Mouse (Mus musculus): ENCODE results near the gene Cd36. TPM values are rescaled to one million over a fixed set of nuclear protein-coding genes. Genes with fewer than 3 reads are reported as not detected.
"Not testable (repeated sequence)": the region's sequence is repeated elsewhere in the genome, so short reads cannot be mapped to it uniquely, and the experiment has no call there.

The Cd36 gene
- polyA plus RNA-seq (2012; rRNA removed): 337 and 466 TPM in 2 replicates

GRCm38 (mm10) chr5:17888598-17888997 is at the start of gene Cd36:
TSS of gene Cd36 (minus strand) at chr5:17888801.
- no peak for DNase-seq (ENCODE audit: low read depth)

- DNase-seq (ENCODE audit: low read depth): no peak
Observed at GRCm38 (mm10) chr5:17934501-17934900, 45.9 kb upstream of the Cd36 start.

GRCm38 (mm10) chr5:17931588-17931987 is 43.0 kb upstream of the Cd36 start:
- not testable (repeated sequence) for DNase-seq (ENCODE audit: low read depth)

- DNase-seq (ENCODE audit: low read depth): no peak
Observed at GRCm38 (mm10) chr5:17929006-17929567, 40.5 kb upstream of the Cd36 start.

GRCm38 (mm10) chr5:17928471-17928870 is 39.9 kb upstream of the Cd36 start:
- no peak for DNase-seq (ENCODE audit: low read depth)

- no peak for DNase-seq (ENCODE audit: low read depth)
Observed at GRCm38 (mm10) chr5:17924085-17924518, 35.5 kb upstream of the Cd36 start.

- DNase-seq (ENCODE audit: low read depth): no peak
Observed at GRCm38 (mm10) chr5:17923648-17924047, 35.0 kb upstream of the Cd36 start.

GRCm38 (mm10) chr5:17918966-17919365 is 30.4 kb upstream of the Cd36 start:
- no peak for DNase-seq (ENCODE audit: low read depth)

GRCm38 (mm10) chr5:17904766-17905165 is 16.2 kb upstream of the Cd36 start:
- DNase-seq (ENCODE audit: low read depth): no peak

GRCm38 (mm10) chr5:17898948-17899347 is 10.3 kb upstream of the Cd36 start:
- DNase-seq (ENCODE audit: low read depth): no peak

- not testable (repeated sequence) for DNase-seq (ENCODE audit: low read depth)
Observed at GRCm38 (mm10) chr5:17897641-17898040, 9.0 kb upstream of the Cd36 start.

- DNase-seq (ENCODE audit: low read depth): peak; percentile 63
Observed at GRCm38 (mm10) chr5:17893577-17894172, 5.1 kb upstream of the Cd36 start.

GRCm38 (mm10) chr5:17889291-17889690 is 690 bp upstream of the Cd36 start:
- DNase-seq (ENCODE audit: low read depth): no peak

- no peak for DNase-seq (ENCODE audit: low read depth)
Observed at GRCm38 (mm10) chr5:17886377-17886776, 2.2 kb downstream of the Cd36 start.

GRCm38 (mm10) chr5:17883357-17883875 is 5.2 kb downstream of the Cd36 start:
- DNase-seq (ENCODE audit: low read depth): no peak

GRCm38 (mm10) chr5:17881542-17881896 is 7.1 kb downstream of the Cd36 start:
- no peak for DNase-seq (ENCODE audit: low read depth)

- DNase-seq (ENCODE audit: low read depth): no peak
Observed at GRCm38 (mm10) chr5:17880799-17881541, 7.6 kb downstream of the Cd36 start.

- DNase-seq (ENCODE audit: low read depth): no peak
Observed at GRCm38 (mm10) chr5:17879924-17880323, 8.7 kb downstream of the Cd36 start.

- no peak for DNase-seq (ENCODE audit: low read depth)
Observed at GRCm38 (mm10) chr5:17877044-17877443, 11.6 kb downstream of the Cd36 start.

GRCm38 (mm10) chr5:17876637-17877036 is 12.0 kb downstream of the Cd36 start:
- DNase-seq (ENCODE audit: low read depth): no peak

- no peak for DNase-seq (ENCODE audit: low read depth)
Observed at GRCm38 (mm10) chr5:17874335-17874734, 14.3 kb downstream of the Cd36 start.

- no peak for DNase-seq (ENCODE audit: low read depth)
Observed at GRCm38 (mm10) chr5:17865432-17865831, 23.2 kb downstream of the Cd36 start.

- DNase-seq (ENCODE audit: low read depth): no peak
Observed at GRCm38 (mm10) chr5:17863085-17863484, 25.5 kb downstream of the Cd36 start.
